Mouse (Mus musculus): Measurements from ENCODE around the gene Urah.

Urah gene

DNA sequence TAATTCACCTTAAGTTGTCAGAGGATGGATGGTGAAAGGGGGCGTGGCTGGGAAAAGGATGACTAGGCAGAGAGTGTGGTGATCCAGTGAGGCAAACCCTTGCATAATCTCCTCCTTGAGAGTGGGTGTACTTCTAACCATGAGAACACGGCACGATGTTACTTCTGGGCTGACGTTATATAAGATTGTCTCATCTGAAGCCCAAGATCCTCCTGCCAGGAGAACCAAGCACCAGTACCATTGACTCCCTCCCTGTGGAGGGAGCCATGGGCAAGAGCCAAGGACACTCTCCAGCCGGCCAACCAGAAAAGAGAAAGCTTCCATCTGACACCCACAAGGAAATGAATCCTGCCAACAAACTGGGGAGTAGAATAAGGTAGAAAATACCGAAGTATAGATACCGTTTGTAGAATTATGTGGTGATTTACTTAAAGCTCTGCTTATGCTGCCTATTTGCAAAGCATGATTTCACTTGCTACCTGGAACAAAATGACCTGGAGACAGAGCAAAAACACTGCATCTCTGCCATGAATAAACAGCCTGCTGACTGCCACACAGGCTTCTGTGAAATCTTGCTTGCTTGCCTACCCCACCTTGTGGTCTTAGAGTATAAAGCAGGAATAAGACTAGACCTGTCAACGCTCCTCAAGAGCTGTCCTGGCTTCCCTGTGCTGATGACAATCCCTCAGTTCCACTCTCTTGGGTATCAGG is 6.5 kb upstream of the Urah start:
- ChIA-PET CTCF (interaction anchor here (0.5 to 1.9 kb wide), 16 partner anchors 11 to 745 kb away, joined by 3 to 9 read pairs (median 3); partner anchors contain the start of genes Mtg1 (in 1 of the 4) and Odf3 (in 1 of the 4)), POLR2A (interaction anchor here in 2 of 4 experiments (0.8 to 1.2 kb wide), 3 partner anchors 8 to 28 kb away, joined by 3 to 5 read pairs (median 4); partner anchors contain the start of gene Gm45785 (in 1 of the 2))

DNA sequence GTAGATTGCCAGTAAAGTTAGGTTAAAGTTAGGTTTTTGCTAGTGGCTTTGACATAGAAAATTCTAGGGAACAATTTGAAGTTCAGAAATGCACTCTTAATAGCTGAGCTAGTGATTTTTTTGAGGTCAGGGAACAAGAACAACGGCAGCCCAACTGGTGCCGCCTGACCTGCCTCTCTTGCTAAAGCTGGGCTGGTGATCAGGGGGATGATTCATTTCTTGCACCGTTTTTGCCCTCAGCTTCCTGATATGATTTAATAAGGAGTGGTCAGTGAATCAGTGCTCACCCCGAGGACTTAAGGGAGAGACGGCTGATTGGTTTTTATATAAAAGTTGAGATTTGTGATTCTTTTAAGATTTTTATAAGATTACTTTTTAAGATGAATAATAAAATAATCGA is 3.4 kb upstream of the Urah start:
- POLR2A ChIA-PET: interaction anchor here in 2 of 4 experiments (0.6 to 2.4 kb wide), 5 partner anchors 9 to 142 kb away, joined by 3 to 9 read pairs (median 3); partner anchors contain the start of gene Zfp941 (in 2 of the 2)
- CTCF ChIA-PET: interaction anchor here in 2 of 4 experiments (0.6 to 1.0 kb wide), 2 partner anchors 9 to 643 kb away, joined by 3 read pairs; no protein-coding TSS in a partner anchor

DNA sequence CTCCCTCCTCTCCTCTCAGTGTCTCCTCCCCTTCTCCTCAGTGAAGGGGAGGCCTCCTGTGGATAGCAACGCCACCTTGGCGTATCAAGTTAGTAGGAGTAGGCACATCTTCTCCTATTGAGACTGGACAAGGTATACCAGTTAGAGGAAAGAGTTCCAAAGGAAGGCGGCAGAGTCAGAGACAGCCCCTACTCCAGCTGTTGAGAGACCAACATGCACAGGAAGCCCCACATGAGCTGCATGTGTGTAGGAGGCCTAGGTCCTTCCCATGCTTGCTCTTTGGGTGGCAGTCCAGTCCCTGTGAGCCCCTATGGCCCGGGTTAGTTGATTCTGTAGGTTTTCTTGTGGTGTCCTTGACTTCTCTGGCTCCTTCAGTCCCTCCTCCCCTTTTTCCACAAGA is 1.5 kb upstream of the Urah start:
- CTCF ChIA-PET: interaction anchor here in 1 of 4 experiments (0.6 to 0.7 kb wide), 2 partner anchors 770 to 1826 kb away, joined by 3 to 5 read pairs; no protein-coding TSS in a partner anchor
- POLR2A ChIA-PET: interaction anchor here in 1 of 4 experiments (0.8 kb wide), 1 partner anchor 12 kb away, joined by 3 read pairs; no protein-coding TSS in a partner anchor

DNA sequence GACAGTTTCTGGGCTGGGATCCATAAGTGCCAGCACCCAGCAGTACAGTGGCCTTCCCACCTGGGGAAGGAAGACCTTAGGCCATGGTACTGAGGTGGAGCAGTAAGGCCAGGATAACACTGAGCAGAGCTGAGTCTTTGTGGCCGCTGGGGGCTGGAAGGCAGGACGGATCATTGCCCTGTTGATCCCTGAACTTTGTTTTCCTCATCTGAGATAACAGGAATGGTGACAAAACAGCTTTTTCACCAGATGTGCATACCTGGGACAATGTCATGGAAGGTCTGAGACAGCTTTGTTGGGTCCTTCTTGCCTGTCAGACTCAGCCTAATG is 905 bp downstream of the Urah start:
- ChIA-PET CTCF (interaction anchor here (0.6 to 2.1 kb wide), 9 partner anchors 9 to 691 kb away, joined by 3 to 13 read pairs (median 5); partner anchors contain the start of gene Scgb1c1 (in 2 of the 4)), POLR2A (interaction anchor here in 3 of 4 experiments (0.5 to 2.7 kb wide), 18 partner anchors 9 to 735 kb away, joined by 3 to 16 read pairs (median 3); partner anchors contain the start of genes Zfp941 (in 3 of the 3), Echs1 (in 1 of the 3), Gm45785 (in 1 of the 3) and Psmd13 (in 1 of the 3))

DNA sequence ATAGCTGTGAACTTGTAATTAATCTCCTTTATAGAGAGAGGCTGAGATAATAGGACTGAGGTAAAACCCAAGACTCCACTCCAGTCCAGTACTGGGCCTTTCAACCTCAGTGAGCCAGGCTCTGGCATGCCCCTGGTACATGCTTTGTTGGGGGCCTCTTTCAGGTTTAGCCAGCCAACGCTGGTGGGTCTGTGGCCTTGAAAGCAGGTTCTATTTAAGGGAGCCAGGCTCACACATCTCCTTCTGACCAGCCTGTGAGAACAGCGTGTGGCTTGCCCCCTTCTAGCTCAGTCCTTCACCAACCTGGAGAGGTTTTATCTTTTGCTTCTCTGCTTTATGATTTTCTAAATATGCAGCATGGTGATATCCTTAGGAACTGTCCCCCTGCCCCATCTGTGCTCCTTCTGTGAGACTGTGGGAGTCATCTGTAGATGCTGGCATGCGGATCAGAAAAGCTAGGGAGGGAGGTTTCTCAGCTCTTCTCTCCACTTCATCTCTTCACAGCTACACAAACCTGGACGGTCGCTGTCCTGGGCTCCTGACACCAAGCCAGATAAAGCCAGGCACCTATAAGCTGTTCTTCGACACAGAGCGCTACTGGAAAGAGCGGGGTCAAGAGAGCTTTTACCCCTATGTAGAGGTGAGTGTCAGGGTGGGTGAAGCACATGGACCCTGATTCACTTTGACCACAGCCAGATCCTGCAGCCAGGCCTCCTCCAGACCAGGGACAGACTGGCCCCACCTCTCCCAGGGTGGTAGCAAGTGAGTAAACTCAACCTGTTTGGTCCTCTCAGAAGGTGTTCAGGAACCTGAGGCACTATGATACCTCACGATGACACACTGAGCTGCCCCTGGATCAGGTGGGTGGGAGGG is 1.7 kb downstream of the Urah start:
- ChIA-PET CTCF (interaction anchor here in 3 of 4 experiments (0.7 to 2.1 kb wide), 5 partner anchors 8 to 67 kb away, joined by 3 to 13 read pairs (median 9); partner anchors contain the start of genes Scgb1c1 (in 2 of the 3) and Zfp941 (in 1 of the 3)), POLR2A (interaction anchor here in 3 of 4 experiments (0.5 to 2.7 kb wide), 8 partner anchors 9 to 120 kb away, joined by 3 to 16 read pairs (median 4); partner anchors contain the start of genes Gm45785 (in 1 of the 3), Psmd13 (in 1 of the 3), Ric8a (in 1 of the 3) and Sirt3 (in 1 of the 3))

DNA sequence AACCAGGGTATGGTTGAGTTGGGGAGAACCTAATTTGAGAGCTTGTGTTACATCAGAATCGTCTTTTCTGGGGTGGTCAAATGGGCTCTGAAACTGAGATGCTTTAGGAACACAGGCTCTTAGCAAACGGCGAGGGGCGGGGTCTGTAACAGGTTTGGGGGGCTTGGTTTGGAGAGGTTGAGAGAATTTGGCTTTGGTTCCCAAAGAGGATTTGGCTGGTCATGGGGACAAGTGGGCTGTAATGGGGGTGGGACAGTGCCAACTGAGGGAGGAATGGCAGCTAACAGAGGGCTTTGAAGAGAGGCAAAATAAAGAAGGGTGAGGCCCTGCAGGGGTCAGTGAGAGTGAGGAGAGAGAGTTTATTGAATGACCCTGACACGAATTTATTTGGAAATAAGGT is 4.7 kb downstream of the Urah start:
- ChIA-PET CTCF (interaction anchor here in 1 of 4 experiments (3.1 kb wide), 1 partner anchor 64 kb away, joined by 22 read pairs; no protein-coding TSS in a partner anchor), POLR2A (interaction anchor here in 1 of 4 experiments (1.4 to 4.2 kb wide), 2 partner anchors 18 to 376 kb away, joined by 4 to 33 read pairs; partner anchors contain the start of genes Bet1l, Gm45785, Rassf7 and Ric8a)

DNA sequence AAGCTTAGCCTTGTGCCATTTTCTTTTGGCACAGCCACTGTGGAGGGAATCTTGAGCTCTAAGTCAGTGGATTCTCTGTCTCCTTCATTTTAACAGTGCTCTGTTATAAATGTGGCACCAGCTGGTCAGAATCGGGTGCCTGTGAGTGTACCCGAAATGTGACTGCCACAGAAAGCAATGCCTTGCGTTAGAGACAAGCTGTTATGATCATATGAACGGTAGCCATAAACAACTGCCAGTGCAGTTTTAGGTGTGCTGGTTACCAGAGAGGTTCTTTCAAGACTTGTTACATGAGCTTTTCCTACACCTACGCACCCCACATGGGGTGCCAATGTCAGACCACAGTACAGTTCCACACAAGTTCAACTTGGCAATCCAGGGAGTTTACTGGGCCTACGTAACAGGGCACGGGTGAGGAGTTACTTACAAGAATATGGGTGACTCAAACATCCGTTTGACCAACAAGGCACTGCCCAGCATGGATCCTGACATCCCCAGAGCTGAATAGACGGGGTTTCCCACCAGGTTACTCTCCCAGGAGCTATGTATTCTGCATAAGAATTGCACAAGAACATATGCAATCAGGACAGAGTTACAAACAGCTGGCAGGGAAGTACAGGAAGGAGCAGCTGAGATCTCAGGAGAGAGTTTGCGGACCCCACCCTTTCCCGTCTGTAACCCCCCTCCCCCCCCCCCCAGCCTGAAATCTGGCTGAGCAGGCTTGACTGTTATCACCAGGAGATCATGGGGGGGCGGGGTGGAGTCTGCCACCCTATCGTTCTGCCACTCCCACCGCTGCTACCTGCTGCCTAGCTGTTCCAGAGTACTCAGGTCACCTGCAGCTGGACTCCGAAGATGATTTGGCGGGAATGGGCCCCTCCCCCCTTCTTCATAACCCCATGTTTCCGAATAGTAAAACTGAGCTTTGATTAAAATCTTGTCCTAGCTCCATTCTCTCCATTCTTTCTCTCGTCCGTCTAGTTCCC is 6.2 kb downstream of the Urah start:
- POLR2A ChIA-PET: interaction anchor here in 3 of 4 experiments (0.6 to 4.2 kb wide), 54 partner anchors 8 to 1796 kb away, joined by 3 to 33 read pairs (median 4); partner anchors contain the start of genes Zfp941 (in 3 of the 3), Bet1l (in 2 of the 3), Gm45785 (in 2 of the 3) and Ric8a (in 2 of the 3)

DNA sequence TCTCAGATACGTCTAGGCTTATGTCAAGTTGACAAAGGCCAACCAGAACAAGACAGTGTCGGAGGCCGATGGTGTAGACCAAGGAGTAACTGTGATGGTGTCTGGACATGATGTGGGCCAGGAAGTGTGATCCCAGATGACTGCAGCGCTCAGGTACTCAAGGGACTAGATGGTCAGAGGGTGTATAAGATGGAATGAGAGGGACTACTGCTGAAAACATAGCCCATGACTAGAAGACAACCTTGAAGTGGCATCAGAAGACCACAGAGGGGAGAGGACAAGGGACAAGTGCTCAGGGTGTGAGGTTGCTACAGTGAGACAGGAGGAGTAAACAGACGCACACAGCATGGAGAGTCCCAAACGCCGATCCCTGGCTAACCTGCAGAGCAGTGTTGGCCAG is 9.0 kb downstream of the Urah start:
- CTCF ChIA-PET: interaction anchor here in 2 of 4 experiments (2.6 to 6.3 kb wide), 2 partner anchors 59 kb away, joined by 24 to 50 read pairs; no protein-coding TSS in a partner anchor
- POLR2A ChIA-PET: interaction anchor here in 2 of 4 experiments (1.4 to 4.2 kb wide), 3 partner anchors 10 to 39 kb away, joined by 3 to 33 read pairs (median 5); partner anchors contain the start of genes Bet1l (in 1 of the 2), Gm45785 (in 1 of the 2) and Ric8a (in 1 of the 2)

More for the DNA sequence above, 6.2 kb downstream of the Urah start:
- CTCF ChIA-PET: interaction anchor here (0.6 to 3.1 kb wide), 19 partner anchors 10 to 1086 kb away, joined by 3 to 22 read pairs (median 4); no protein-coding TSS in a partner anchor

DNA sequence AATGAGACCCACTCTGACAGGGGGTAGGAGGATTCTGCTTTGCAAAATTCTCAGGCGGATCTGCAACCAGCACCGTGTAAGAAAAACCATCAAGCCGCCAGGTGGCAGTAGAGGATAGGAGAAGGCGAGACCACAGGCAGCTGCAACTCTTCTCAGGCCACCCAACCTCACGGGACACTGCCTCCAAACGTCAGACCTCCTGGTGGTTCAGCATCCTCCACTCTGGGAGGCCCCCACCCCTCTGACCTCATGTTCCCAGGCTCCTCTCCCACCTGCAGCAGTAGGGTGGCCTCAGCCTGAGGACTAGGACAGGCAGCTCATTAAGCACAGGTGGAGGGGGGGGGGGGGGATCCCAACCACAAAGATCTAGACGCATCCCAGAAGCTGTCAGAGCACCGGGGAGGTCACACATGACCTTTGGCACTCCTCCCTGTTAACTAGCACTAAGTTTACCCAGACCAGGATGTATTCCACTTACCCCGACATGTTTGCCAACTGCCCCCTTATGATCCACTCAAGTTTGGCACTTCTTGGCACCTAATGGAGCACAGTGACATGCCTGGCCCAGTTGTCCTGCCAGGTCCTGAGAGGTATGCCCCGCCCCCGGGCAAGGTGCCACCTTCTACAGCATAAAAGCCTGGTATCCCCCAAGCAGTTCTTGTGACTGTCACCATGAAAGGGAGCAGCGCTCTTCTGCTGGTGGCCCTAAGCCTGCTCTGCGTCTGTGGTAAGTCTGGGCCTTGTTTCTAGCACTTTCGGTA is 10.3 kb downstream of the Urah start, which contains the start of gene Scgb1c1:
TSS of gene Scgb1c1 (plus strand) at position 643 of the 761 bp plus-strand sequence.
- POLR2A ChIA-PET: interaction anchor here in 3 of 4 experiments (0.5 to 1.9 kb wide), 17 partner anchors 8 to 1332 kb away, joined by 3 to 19 read pairs (median 3); partner anchors contain the start of genes Bet1l (in 1 of the 3), Gm45785 (in 1 of the 3) and Ric8a (in 1 of the 3)
- CTCF ChIA-PET: interaction anchor here (0.5 to 6.3 kb wide), 45 partner anchors 8 to 1632 kb away, joined by 3 to 50 read pairs (median 4); partner anchors contain the start of genes Urah (in 2 of the 4), 6430531B16Rik (in 1 of the 4), Gm45785 (in 1 of the 4) and Ric8a (in 1 of the 4)

DNA sequence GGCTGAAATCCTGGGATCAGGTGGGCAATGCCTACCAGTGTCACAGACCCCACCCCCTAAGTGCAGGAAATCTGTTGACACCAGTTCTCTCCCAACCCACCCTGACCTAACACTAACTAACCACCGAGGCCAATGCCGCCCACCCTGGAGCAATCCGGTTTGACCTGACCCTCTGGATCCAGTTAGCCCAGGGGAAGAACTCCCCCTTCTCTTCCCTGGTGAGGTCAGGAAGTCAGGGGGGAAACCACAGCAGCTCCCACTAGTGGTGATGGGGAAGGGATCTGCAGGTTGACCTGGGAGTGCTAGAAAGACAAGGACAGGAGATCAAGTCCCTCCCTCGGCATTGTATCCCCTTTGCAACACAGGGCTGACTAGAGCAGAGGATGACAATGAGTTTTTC is 10.9 kb downstream of the Urah start:
- ChIA-PET POLR2A (interaction anchor here in 3 of 4 experiments (0.5 to 1.9 kb wide), 9 partner anchors 8 to 331 kb away, joined by 3 to 19 read pairs (median 5); partner anchors contain the start of genes Bet1l (in 1 of the 3), Gm45785 (in 1 of the 3) and Ric8a (in 1 of the 3)), CTCF (interaction anchor here (0.6 to 6.3 kb wide), 32 partner anchors 8 to 867 kb away, joined by 3 to 50 read pairs (median 4); partner anchors contain the start of genes Urah (in 2 of the 4), 6430531B16Rik (in 1 of the 4), Gm45785 (in 1 of the 4) and Ric8a (in 1 of the 4))

DNA sequence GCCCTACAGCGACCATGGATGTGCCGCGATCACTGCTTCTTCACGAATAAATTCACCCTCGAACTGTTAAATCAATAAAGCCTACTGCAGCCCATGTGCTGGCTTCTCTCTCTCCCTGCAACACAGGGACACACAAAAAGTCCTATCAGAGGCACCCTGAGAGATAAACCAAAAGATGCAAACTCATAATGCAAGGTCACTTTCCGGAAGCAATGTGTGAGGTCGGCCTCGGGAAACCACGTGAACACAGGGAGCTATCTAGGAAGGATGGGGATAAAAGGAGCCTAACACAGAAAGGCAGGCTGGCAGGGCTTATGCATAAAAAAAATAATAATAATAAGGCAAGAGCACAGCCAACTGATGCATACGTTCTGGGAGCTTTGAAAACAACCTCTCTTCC is 11.9 kb downstream of the Urah start:
- POLR2A ChIA-PET: interaction anchor here in 3 of 4 experiments (0.5 to 2.6 kb wide), 11 partner anchors 10 to 223 kb away, joined by 3 to 24 read pairs (median 5); partner anchors contain the start of genes Gm45785 (in 3 of the 3), Ric8a (in 3 of the 3), Bet1l (in 2 of the 3) and Urah (in 1 of the 3)
- CTCF ChIA-PET: interaction anchor here (0.6 to 6.3 kb wide), 9 partner anchors 8 to 330 kb away, joined by 3 to 50 read pairs (median 12); partner anchors contain the start of gene Urah (in 1 of the 4)

DNA sequence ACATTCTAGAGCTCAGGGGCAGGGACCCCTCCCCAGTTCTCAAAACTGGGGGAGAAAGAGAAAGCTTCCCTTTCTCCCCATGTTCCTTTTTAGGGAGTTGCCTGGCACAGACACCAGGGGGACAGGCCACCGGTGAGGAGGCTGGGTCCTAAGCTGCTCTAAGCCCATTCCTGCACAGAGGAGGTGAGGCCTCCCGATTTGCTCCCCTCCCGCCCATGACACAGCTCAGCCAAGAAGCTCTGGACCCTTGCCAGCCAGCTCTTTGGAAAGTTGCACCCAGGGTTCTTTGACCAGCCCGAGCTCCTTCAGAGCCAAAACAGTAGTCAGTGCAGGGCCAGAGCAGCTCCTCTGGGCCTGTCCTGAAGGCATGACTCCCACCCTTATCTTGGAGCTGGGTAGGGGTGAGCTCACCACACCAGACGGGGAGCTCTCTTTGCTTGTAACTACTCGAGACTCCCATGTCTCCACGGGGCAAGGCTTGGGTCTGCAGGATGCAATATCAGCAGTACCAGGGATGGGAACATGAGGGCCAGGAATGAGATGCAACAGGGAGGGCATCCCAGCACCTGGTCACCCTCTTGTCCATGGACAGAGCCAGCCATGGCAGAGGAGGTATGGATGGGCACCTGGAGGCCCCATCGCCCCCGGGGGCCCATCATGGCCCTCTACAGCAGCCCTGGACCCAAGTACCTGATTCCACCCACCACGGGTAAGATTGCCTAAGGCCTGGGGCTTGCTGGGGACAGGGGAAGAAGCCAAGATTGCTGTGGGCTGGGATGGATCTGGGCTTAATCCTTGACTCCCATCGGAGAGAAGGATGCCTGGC is 13.2 kb downstream of the Urah start, which contains the start of gene Odf3:
TSS of gene Odf3 (plus strand) at position 51 of the 826 bp plus-strand sequence.
- CTCF ChIA-PET: interaction anchor here (0.5 to 6.3 kb wide), 12 partner anchors 19 to 329 kb away, joined by 3 to 50 read pairs (median 4); no protein-coding TSS in a partner anchor
- POLR2A ChIA-PET: interaction anchor here in 3 of 4 experiments (0.6 to 2.6 kb wide), 14 partner anchors 9 to 491 kb away, joined by 3 to 24 read pairs (median 5); partner anchors contain the start of genes Gm45785 (in 3 of the 3), Ric8a (in 3 of the 3), Bet1l (in 2 of the 3) and B4galnt4 (in 1 of the 3)

DNA sequence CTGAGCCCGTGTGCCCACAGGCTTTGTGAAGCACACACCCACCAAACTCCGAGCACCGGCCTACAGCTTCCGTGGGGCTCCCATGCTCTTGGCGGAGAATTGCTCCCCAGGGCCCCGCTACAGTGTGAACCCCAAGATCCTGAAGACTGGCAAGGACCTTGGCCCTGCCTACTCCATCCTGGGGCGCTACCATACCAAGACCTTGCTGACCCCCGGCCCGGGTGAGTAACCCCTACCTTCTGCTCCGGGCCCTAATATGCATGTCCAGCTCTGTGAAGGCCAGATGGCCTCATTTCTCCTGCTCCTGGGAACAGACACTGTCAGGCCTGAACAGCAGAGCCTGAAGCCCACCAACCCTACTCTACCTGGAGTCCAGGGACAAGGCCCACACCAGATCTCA is 13.8 kb downstream of the Urah start:
- ChIA-PET POLR2A (interaction anchor here in 3 of 4 experiments (1.0 to 2.6 kb wide), 6 partner anchors 8 to 212 kb away, joined by 3 to 15 read pairs (median 5); partner anchors contain the start of genes Gm45785 (in 2 of the 3), Ric8a (in 2 of the 3), B4galnt4 (in 1 of the 3) and Bet1l (in 1 of the 3)), CTCF (interaction anchor here in 3 of 4 experiments (0.6 to 6.3 kb wide), 4 partner anchors 54 to 297 kb away, joined by 3 to 50 read pairs (median 4); no protein-coding TSS in a partner anchor)

Data from embryonic stem cell, embryonic (primary cell).